Mouse (Mus musculus) intestine, embryonic 14.5 days (tissue): ENCODE data around the gene Slc34a2. TPM values are rescaled to one million over a fixed set of nuclear protein-coding genes. Genes with fewer than 3 reads are reported as not detected.

ENCODE experiments used
- ATAC-seq: fragments of 200-750 bp; cut with Nextera tagmentation; replicated peaks from 2 replicates; pipeline ENCODE4 v1.8.0; 2017; ENCODE audit warnings: low read depth, moderate number of reproducible peaks, moderate TSS enrichment, moderate library complexity; ENCODE audit not compliant: low FRiP score, low TSS enrichment
- DNase-seq: peaks from one replicate; pipeline ENCODE4 v3.0.0-alpha.2; 2018; ENCODE audit warnings: low spot score
- H3K27ac ChIP-seq: fragments of 300-500 bp; sonication (generic); 2 replicates; pipeline ENCODE4 v1.5.1; 2014; ENCODE audit warnings: low read depth, mild to moderate bottlenecking, control low read depth
- H3K27me3 ChIP-seq: fragments of 300-500 bp; sonication (generic); replicated peaks from 2 replicates; pipeline ENCODE4 v1.6.1; 2014; ENCODE audit warnings: low read length, control low read depth; ENCODE audit not compliant: control insufficient read depth, insufficient read depth
- H3K36me3 ChIP-seq: fragments of 300-500 bp; sonication (generic); 2 replicates; pipeline ENCODE4 v1.6.1; 2014; ENCODE audit warnings: low read length, control low read depth; ENCODE audit not compliant: control insufficient read depth, insufficient read depth
- H3K4me1 ChIP-seq: fragments of 300-500 bp; sonication (generic); replicated peaks from 2 replicates; pipeline ENCODE4 v1.6.1; 2014; ENCODE audit warnings: low read length, control low read depth, mixed read lengths; ENCODE audit not compliant: control insufficient read depth, insufficient read depth
- H3K4me2 ChIP-seq: fragments of 300-500 bp; sonication (generic); 2 replicates; pipeline ENCODE4 v1.6.1; 2014; ENCODE audit warnings: low read length
- H3K4me3 ChIP-seq: fragments of 300-500 bp; sonication (generic); 2 replicates; pipeline ENCODE4 v1.5.1; 2014; ENCODE audit warnings: low read depth, low read length, control low read depth, mixed read lengths
- H3K9ac ChIP-seq: fragments of 300-500 bp; sonication (generic); 2 replicates; pipeline ENCODE4 v1.6.1; 2014; ENCODE audit warnings: mild to moderate bottlenecking, low read length
- H3K9me3 ChIP-seq: fragments of 300-500 bp; sonication (generic); 2 replicates; pipeline ENCODE4 v1.6.1; 2016; ENCODE audit warnings: low read length, control low read depth; ENCODE audit not compliant: control insufficient read depth
- WGBS: fragments of 180-500 bp; shearing (Covaris S2); extraction: QIAGEN DNeasy Blood & Tissue Kit; methylation state at CpG from one replicate; pipeline ENCODE4 v1.1.7; 2014; 5-methylcytosine and 5-hydroxymethylcytosine counted together
- polyA plus RNA-seq: library from polyadenylated mRNA; unstranded; fragments of >200 nt; fragmentation: Nextera tagmentation; extraction: Ambion mirVana; gene quantifications from 2 replicates; pipeline ENCODE4 v1.2.1, GENCODE M21; 2014

The Slc34a2 gene
- polyA plus RNA-seq = 0.50 and 0.91 TPM in 2 replicates

GRCm38 (mm10) chr5:53037781-53038180 is at the start of gene Slc34a2:
Gene Slc34a2 (plus strand): TSS chr5:53038081.
- Histone ChIP-seq H3K27me3 (no peaks in the 10 kb centered on the region), H3K4me1 (no peaks in the 10 kb centered on the region), H3K27ac (no peak within 1 kb of the TSS), H3K4me2 (no peak within 1 kb of the TSS), H3K36me3 (no peaks in the 10 kb centered on the region), H3K9me3 (no peaks in the 10 kb centered on the region), H3K4me3 (no peak within 1 kb of the TSS), H3K9ac (no peak within 1 kb of the TSS)
- 88% methylated on average over 3 of the region's 3 CpGs for WGBS
- ATAC-seq (no peak), DNase-seq (no peak)

- Histone ChIP-seq H3K27me3 (no peaks in the 10 kb centered on the region), H3K4me2 (no peak overlapping the region)
- no peak for ATAC-seq
Measured at GRCm38 (mm10) chr5:52990687-52991341, 47.1 kb upstream of the Slc34a2 start.

GRCm38 (mm10) chr5:52992210-52992897 is 45.5 kb upstream of the Slc34a2 start:
- Histone ChIP-seq H3K36me3 (no peaks in the 10 kb centered on the region), H3K27me3 (no peaks in the 10 kb centered on the region), H3K4me1 (no peaks in the 10 kb centered on the region), H3K4me2 (no peak overlapping the region), H3K27ac (no peak overlapping the region), H3K9ac (no peak overlapping the region), H3K4me3 (no peak overlapping the region), H3K9me3 (no peaks in the 10 kb centered on the region)
- 76% methylated on average over 11 of the region's 11 CpGs for WGBS
- DNase-seq (no peak), ATAC-seq (no peak)

More at GRCm38 (mm10) chr5:52990687-52991341, 47.1 kb upstream of the Slc34a2 start:
- WGBS = 53% methylated on average over 8 of the region's 8 CpGs
- H3K9me3 ChIP-seq = no peaks in the 10 kb centered on the region
- no peak for DNase-seq
- H3K4me3 ChIP-seq = no peak overlapping the region
- H3K4me1 ChIP-seq = no peaks in the 10 kb centered on the region
- no peak overlapping the region for H3K9ac ChIP-seq
- no peaks in the 10 kb centered on the region for H3K36me3 ChIP-seq
- H3K27ac ChIP-seq = no peak overlapping the region

- no peak for ATAC-seq
- no peak overlapping the region for H3K4me3 ChIP-seq
- H3K27me3 ChIP-seq = no peaks in the 10 kb centered on the region
- no peaks in the 10 kb centered on the region for H3K9me3 ChIP-seq
- no peak overlapping the region for H3K27ac ChIP-seq
- no peaks in the 10 kb centered on the region for H3K4me1 ChIP-seq
- no peaks in the 10 kb centered on the region for H3K36me3 ChIP-seq
- 84% methylated on average over 12 of the region's 12 CpGs for WGBS
- no peak for DNase-seq
- no peak overlapping the region for H3K4me2 ChIP-seq
- no peak overlapping the region for H3K9ac ChIP-seq
Measured at GRCm38 (mm10) chr5:52993490-52994282, 44.2 kb upstream of the Slc34a2 start.

- ATAC-seq (no peak), DNase-seq (no peak)
- no peak overlapping the region for H3K4me3 ChIP-seq
- H3K27ac ChIP-seq = no peak overlapping the region
- H3K36me3 ChIP-seq = no peaks in the 10 kb centered on the region
- H3K9me3 ChIP-seq = no peaks in the 10 kb centered on the region
- no peak overlapping the region for H3K9ac ChIP-seq
- WGBS = 91% methylated on average over 4 of the region's 4 CpGs
- no peaks in the 10 kb centered on the region for H3K4me1 ChIP-seq
- no peak overlapping the region for H3K4me2 ChIP-seq
- no peaks in the 10 kb centered on the region for H3K27me3 ChIP-seq
Measured at GRCm38 (mm10) chr5:52995461-52995860, 42.4 kb upstream of the Slc34a2 start.

GRCm38 (mm10) chr5:52996145-52996544 is 41.7 kb upstream of the Slc34a2 start:
- Histone ChIP-seq H3K27me3 (no peaks in the 10 kb centered on the region), H3K27ac (no peak overlapping the region), H3K4me2 (no peak overlapping the region), H3K4me3 (no peak overlapping the region), H3K36me3 (no peaks in the 10 kb centered on the region), H3K9me3 (no peaks in the 10 kb centered on the region), H3K4me1 (no peaks in the 10 kb centered on the region), H3K9ac (no peak overlapping the region)
- ATAC-seq = no peak
- DNase-seq = no peak
- WGBS = 90% methylated on average over 3 of the region's 3 CpGs

GRCm38 (mm10) chr5:52996601-52997000 is 41.3 kb upstream of the Slc34a2 start:
- 60% methylated on average over 8 of the region's 8 CpGs for WGBS
- H3K4me1 ChIP-seq = no peaks in the 10 kb centered on the region
- H3K9ac ChIP-seq = no peak overlapping the region
- ATAC-seq (no peak), DNase-seq (no peak)
- H3K9me3 ChIP-seq = no peaks in the 10 kb centered on the region
- no peaks in the 10 kb centered on the region for H3K36me3 ChIP-seq
- no peak overlapping the region for H3K27ac ChIP-seq
- no peak overlapping the region for H3K4me2 ChIP-seq
- H3K27me3 ChIP-seq = no peaks in the 10 kb centered on the region
- H3K4me3 ChIP-seq = no peak overlapping the region

GRCm38 (mm10) chr5:52997032-52997431 is 40.8 kb upstream of the Slc34a2 start:
- Histone ChIP-seq H3K4me3 (no peak overlapping the region), H3K27me3 (no peaks in the 10 kb centered on the region), H3K9me3 (no peaks in the 10 kb centered on the region), H3K27ac (no peak overlapping the region), H3K36me3 (no peaks in the 10 kb centered on the region), H3K9ac (no peak overlapping the region), H3K4me2 (no peak overlapping the region), H3K4me1 (no peaks in the 10 kb centered on the region)
- DNase-seq = no peak
- WGBS = 83% methylated on average over 10 of the region's 11 CpGs
- ATAC-seq = no peak
